Mouse (Mus musculus) G1E (cell line): ENCODE measurements around the gene Med28.

ENCODE experiments used
- CTCF ChIP-seq: IDR thresholded peaks from 2 replicates; pipeline ENCODE4 v1.5.1; 2012; ENCODE audit warnings: low read depth, low read length, inconsistent platforms, mixed read lengths
- GATA1 ChIP-seq: IDR thresholded peaks from 2 replicates; pipeline ENCODE4 v1.6.1; 2012; ENCODE audit warnings: borderline replicate concordance, low read length, inconsistent platforms, mixed read lengths
- TAL1 ChIP-seq: conservative IDR thresholded peaks from 2 replicates; pipeline ENCODE4 v1.6.1; 2012; ENCODE audit warnings: low read depth, low read length, inconsistent platforms, mixed read lengths

DNA sequence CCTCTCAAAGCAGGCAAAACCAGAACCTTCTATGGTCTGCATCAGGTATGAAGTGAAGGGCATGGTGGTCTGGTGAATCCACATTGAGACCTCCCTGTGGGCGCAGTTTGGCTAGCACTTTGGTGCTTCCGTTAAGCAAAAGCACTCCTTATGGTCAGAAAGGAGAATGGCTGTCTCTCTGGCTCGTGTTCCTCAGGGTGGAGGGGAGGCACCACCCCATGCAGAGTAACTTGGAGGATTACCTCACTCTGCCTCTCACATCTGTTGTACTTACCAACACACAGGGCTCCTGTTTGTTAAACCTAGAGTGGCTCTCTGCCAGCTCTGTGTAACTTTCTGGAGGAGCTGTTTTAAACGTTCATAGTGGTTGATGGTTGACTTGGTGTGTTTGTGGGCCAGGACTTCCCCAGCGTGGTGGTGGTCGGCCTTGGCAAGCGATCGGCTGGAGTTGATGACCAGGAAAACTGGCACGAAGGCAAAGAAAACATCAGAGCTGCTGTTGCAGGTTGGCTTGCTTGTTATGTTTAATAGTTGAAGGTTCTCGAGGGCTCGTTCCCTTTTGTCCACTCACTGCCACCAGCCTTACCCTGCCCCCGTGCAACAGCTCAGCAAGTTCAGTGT lies 23.0 kb upstream of the Med28 start:
- no peak for TF ChIP-seq CTCF
- no peak for TF ChIP-seq TAL1
- TF ChIP-seq GATA1: no peak
